Mouse (Mus musculus) MEL (cell line): ENCODE measurements around the gene Socs5. TPM values are rescaled to one million over a fixed set of nuclear protein-coding genes. Genes with fewer than 3 reads are reported as not detected.

ENCODE experiments used
- DNase-seq: peaks from one replicate; pipeline ENCODE4 v3.0.0; 2011; ENCODE audit warnings: low read depth, low spot score
- H3K27ac ChIP-seq: 2 replicates; pipeline ENCODE4 v1.5.1; 2012; ENCODE audit warnings: low read depth, mild to moderate bottlenecking, control low read depth, low read length, moderate library complexity; ENCODE audit not compliant: control insufficient read depth
- H3K27me3 ChIP-seq, 2 experiments: fragments of 150-350 bp in 1 of 2; sonication (generic) in 1 of 2; 2 replicates each; pipeline ENCODE4 v1.6.1; 2012; ENCODE audit warnings: low read length in 2 of 2, mild to moderate bottlenecking in 2 of 2, improper control_type of control experiment in 1 of 2, moderate library complexity in 1 of 2; ENCODE audit not compliant: insufficient read depth in 2 of 2, control insufficient read depth in 1 of 2
- H3K36me3 ChIP-seq, 2 experiments: 2 replicates each; pipeline ENCODE4 v1.6.1; 2012 to 2014; ENCODE audit warnings: low read length in 2 of 2, improper control_type of control experiment in 1 of 2, inconsistent platforms in 1 of 2, mild to moderate bottlenecking in 1 of 2; ENCODE audit not compliant: insufficient read depth in 2 of 2, control insufficient read depth in 1 of 2
- H3K4me1 ChIP-seq, 2 experiments: fragments of 150-350 bp in 1 of 2; sonication (generic) in 1 of 2; 2 replicates each; pipeline ENCODE4 v1.6.1; 2012; ENCODE audit warnings: low read length in 2 of 2, improper control_type of control experiment in 1 of 2, mild to moderate bottlenecking in 1 of 2; ENCODE audit not compliant: insufficient read depth in 2 of 2, control insufficient read depth in 1 of 2
- H3K4me3 ChIP-seq, 2 experiments: fragments of 150-350 bp in 1 of 2; sonication (generic) in 1 of 2; 2 replicates each; pipeline ENCODE4 v1.5.1; 2012; ENCODE audit warnings: low read depth in 2 of 2, low read length in 2 of 2, mild to moderate bottlenecking in 2 of 2, moderate library complexity in 2 of 2, control low read depth in 1 of 2, improper control_type of control experiment in 1 of 2; ENCODE audit not compliant: control insufficient read depth in 1 of 2, insufficient read depth in 1 of 2
- H3K79me2 ChIP-seq: 2 replicates; pipeline ENCODE4 v1.6.1; 2012; ENCODE audit warnings: mild to moderate bottlenecking, low read length, moderate library complexity; ENCODE audit not compliant: control insufficient read depth, poor library complexity, insufficient read depth
- H3K9ac ChIP-seq: 2 replicates; pipeline ENCODE4 v1.6.1; 2012; ENCODE audit warnings: low read depth, mild to moderate bottlenecking, control low read depth, low read length, moderate library complexity; ENCODE audit not compliant: control insufficient read depth, poor library complexity, severe bottlenecking
- H3K9me3 ChIP-seq: fragments of 150-350 bp; sonication (generic); replicated peaks from 2 replicates; pipeline ENCODE4 v1.6.1; 2012; ENCODE audit warnings: mild to moderate bottlenecking, low read length, improper control_type of control experiment, moderate library complexity; ENCODE audit not compliant: insufficient read depth
- BHLHE40 ChIP-seq: IDR thresholded peaks from 2 replicates; pipeline ENCODE4 v1.6.1; 2012; ENCODE audit warnings: low read depth, mild to moderate bottlenecking, inconsistent platforms, low read length, improper control_type of control experiment, borderline replicate concordance
- CHD1 ChIP-seq: IDR thresholded peaks from 2 replicates; pipeline ENCODE4 v1.6.1; 2012; ENCODE audit warnings: low read depth, mild to moderate bottlenecking, inconsistent platforms, low read length, improper control_type of control experiment
- CTCF ChIP-seq, 3 experiments: IDR thresholded peaks in 2 of 3; conservative IDR thresholded peaks in 1 of 3; 2 replicates each; pipeline ENCODE4 v1.5.1; 2011 to 2012; ENCODE audit warnings: low read length in 3 of 3, low read depth in 2 of 3, mild to moderate bottlenecking in 2 of 3, improper control_type of control experiment in 1 of 3, inconsistent platforms in 1 of 3, mixed read lengths in 1 of 3, moderate library complexity in 1 of 3; ENCODE audit not compliant: control insufficient read depth in 1 of 3, insufficient read depth in 1 of 3, poor library complexity in 1 of 3, severe bottlenecking in 1 of 3
- ETS1 ChIP-seq: IDR thresholded peaks from 2 replicates; pipeline ENCODE4 v1.6.1; 2012; ENCODE audit warnings: low read depth, mild to moderate bottlenecking, inconsistent platforms, low read length, improper control_type of control experiment, moderate library complexity
- HCFC1 ChIP-seq: IDR thresholded peaks from 2 replicates; pipeline ENCODE4 v1.6.1; 2012; ENCODE audit warnings: low read depth, mild to moderate bottlenecking, inconsistent platforms, low read length, improper control_type of control experiment, moderate library complexity
- KAT2A ChIP-seq: conservative IDR thresholded peaks from 2 replicates; pipeline ENCODE4 v1.6.1; 2012; ENCODE audit warnings: low read depth, low read length, improper control_type of control experiment, inconsistent platforms
- MAFK ChIP-seq: IDR thresholded peaks from 2 replicates; pipeline ENCODE4 v1.6.1; 2011; ENCODE audit warnings: low read depth, mild to moderate bottlenecking, low read length, improper control_type of control experiment, borderline replicate concordance
- MAZ ChIP-seq: IDR thresholded peaks from 2 replicates; pipeline ENCODE4 v1.6.1; 2012; ENCODE audit warnings: low read depth, mild to moderate bottlenecking, inconsistent platforms, low read length, improper control_type of control experiment
- MYB ChIP-seq: IDR thresholded peaks from 2 replicates; pipeline ENCODE4 v1.6.1; 2011; ENCODE audit warnings: mild to moderate bottlenecking, low read depth, low read length, improper control_type of control experiment
- POLR2A ChIP-seq, 2 experiments: IDR thresholded peaks; 2 replicates each; pipeline ENCODE4 v1.6.1; 2011 to 2012; ENCODE audit warnings: low read length in 2 of 2, mild to moderate bottlenecking in 2 of 2, control low read depth in 1 of 2, improper control_type of control experiment in 1 of 2, low read depth in 1 of 2, moderate library complexity in 1 of 2; ENCODE audit not compliant: control insufficient read depth in 1 of 2, insufficient read depth in 1 of 2, poor library complexity in 1 of 2
- POLR2AphosphoS2 ChIP-seq: IDR thresholded peaks from 2 replicates; pipeline ENCODE4 v1.6.1; 2011; ENCODE audit warnings: low read length, improper control_type of control experiment
- POLR2AphosphoS5 ChIP-seq: IDR thresholded peaks from 2 replicates; pipeline ENCODE4 v1.6.1; 2012; ENCODE audit warnings: low read depth, borderline replicate concordance, mild to moderate bottlenecking, inconsistent platforms, low read length, moderate library complexity, mixed read lengths
- RCOR1 ChIP-seq: IDR thresholded peaks from 2 replicates; pipeline ENCODE4 v1.6.1; 2012; ENCODE audit warnings: low read depth, mild to moderate bottlenecking, inconsistent platforms, low read length, improper control_type of control experiment
- SIN3A ChIP-seq: IDR thresholded peaks from 2 replicates; pipeline ENCODE4 v1.6.1; 2012; ENCODE audit warnings: low read length, improper control_type of control experiment, inconsistent platforms
- TAL1 ChIP-seq: IDR thresholded peaks from 2 replicates; pipeline ENCODE4 v1.6.1; 2012; ENCODE audit warnings: mild to moderate bottlenecking, inconsistent platforms, low read length, moderate library complexity, mixed read lengths
- ZKSCAN1 ChIP-seq: IDR thresholded peaks from 2 replicates; pipeline ENCODE4 v1.6.1; 2012; ENCODE audit warnings: low read depth, mild to moderate bottlenecking, inconsistent platforms, low read length, improper control_type of control experiment, moderate library complexity
- ZMIZ1 ChIP-seq: IDR thresholded peaks from 2 replicates; pipeline ENCODE4 v1.6.1; 2012; ENCODE audit warnings: low read depth, mild to moderate bottlenecking, inconsistent platforms, low read length, improper control_type of control experiment, moderate library complexity
- ZNF384 ChIP-seq: IDR thresholded peaks from 2 replicates; pipeline ENCODE4 v1.6.1; 2012; ENCODE audit warnings: low read depth, mild to moderate bottlenecking, inconsistent platforms, low read length, improper control_type of control experiment
- polyA plus RNA-seq, 2 experiments: library from polyadenylated mRNA; stranded (reverse) in 1 of 2; unstranded in 1 of 2; fragments of >175 nt in 1 of 2; fragments of >200 nt in 1 of 2; gene quantifications; 2 replicates each; pipeline versions ENCODE4 v1.2.1 to v1.2.4; 2012; ENCODE audit warnings: low replicate concordance in 2 of 2, low read depth in 1 of 2; ENCODE audit not compliant: insufficient read length in 2 of 2, insufficient read depth in 1 of 2, missing spikeins in 1 of 2
- total RNA-seq: library from RNA; depleted of rRNA; stranded (reverse); fragments of 300-350 nt; gene quantifications from 2 replicates; pipeline ENCODE4 v1.2.3, GENCODE M21; 2012

Gene Socs5
- total and polyA plus RNA-seq, 3 experiments: 6.4 to 9.7 TPM; not detected in 1

DNA sequence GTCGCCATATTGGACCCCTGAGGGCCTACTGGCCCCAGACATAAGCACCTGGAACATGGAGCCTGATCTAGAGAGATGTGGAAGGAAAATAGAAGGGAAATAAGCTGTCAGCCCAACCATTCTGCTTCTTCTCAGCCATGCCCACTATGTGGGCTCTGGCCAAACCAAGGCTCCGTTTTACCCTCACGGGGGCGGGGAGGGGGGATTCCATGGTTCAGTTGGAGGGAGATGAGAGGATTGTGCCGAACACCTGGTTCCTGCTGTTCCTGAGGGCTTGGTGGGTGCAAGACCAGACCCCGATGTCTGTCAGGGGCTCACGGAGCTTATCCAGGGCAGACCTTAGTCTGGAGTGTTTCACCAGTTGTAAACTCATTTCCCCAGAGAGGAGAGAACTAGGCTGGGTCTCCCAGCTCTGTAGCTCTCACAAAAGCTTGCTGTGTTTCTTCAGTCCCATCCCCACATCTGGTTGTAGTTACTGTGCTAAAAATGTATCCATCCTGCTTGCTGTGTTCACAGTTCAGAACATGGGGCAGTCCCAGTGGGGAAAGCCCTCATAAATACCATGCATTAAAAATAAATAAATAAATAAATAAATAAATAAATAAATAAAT is 56.9 kb downstream of the Socs5 start:
- Histone ChIP-seq H3K4me3 (no peak overlapping the region), H3K27ac (no peak overlapping the region), H3K9ac (no peak overlapping the region), H3K27me3 (peaks cover 0 to 6% of the 10 kb centered on the region in 2 experiments), H3K4me1 (no peaks in the 10 kb centered on the region), H3K79me2 (no peaks in the 10 kb centered on the region), H3K9me3 (no peaks in the 10 kb centered on the region), H3K36me3 (no peaks in the 10 kb centered on the region)
- TF ChIP-seq MYB (no peak), MAZ (no peak)
- no peak for DNase-seq

DNA sequence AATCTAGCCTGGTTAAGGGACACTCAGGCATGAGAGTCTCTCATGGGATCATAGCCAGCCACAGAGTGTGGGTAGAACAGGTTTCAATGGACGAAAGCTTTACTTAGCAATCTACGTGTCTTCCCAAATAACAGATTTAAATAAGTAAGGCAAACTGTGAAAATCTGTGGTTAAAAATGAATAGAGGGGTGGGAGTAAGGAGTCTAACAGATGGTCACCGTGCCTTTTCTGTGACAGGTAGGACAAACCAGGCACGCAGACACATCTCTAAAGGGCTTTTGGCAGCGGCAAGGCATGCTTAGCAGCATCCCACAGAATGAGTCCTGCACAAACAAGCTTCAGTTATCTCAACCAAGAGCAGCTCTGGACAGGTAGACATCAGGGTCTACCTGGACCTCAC is 59.9 kb downstream of the Socs5 start:
- no peaks in the 10 kb centered on the region for H3K4me1 ChIP-seq
- no peak overlapping the region for H3K9ac ChIP-seq
- H3K27ac ChIP-seq: no peak overlapping the region
- TF ChIP-seq ZNF384: no peak
- TF ChIP-seq BHLHE40: no peak
- TF ChIP-seq KAT2A: no peak
- TF ChIP-seq RCOR1: no peak
- no peak for TF ChIP-seq CTCF (IDR thresholded peaks at IDR 0.05 in 2 of 3, conservative IDR thresholded peaks at IDR 0.05 in 1 of 3; ENCODE audit: control insufficient read depth in 1 of 3, insufficient read depth in 1 of 3, low read depth in 2 of 3, low read length in 3 of 3, poor library complexity in 1 of 3, severe bottlenecking in 1 of 3)
- TF ChIP-seq POLR2AphosphoS5: no peak
- TF ChIP-seq MAFK: no peak
- no peak for TF ChIP-seq POLR2A (IDR thresholded peaks at IDR 0.05; ENCODE audit: control insufficient read depth in 1 of 2, insufficient read depth in 1 of 2, low read depth in 1 of 2, low read length in 2 of 2, poor library complexity in 1 of 2)
- TF ChIP-seq ZKSCAN1: no peak
- TF ChIP-seq CHD1: no peak
- no peak for TF ChIP-seq HCFC1
- no peak for TF ChIP-seq ZMIZ1
- TF ChIP-seq TAL1: no peak
- TF ChIP-seq SIN3A: no peak
- no peak for TF ChIP-seq ETS1
- TF ChIP-seq POLR2AphosphoS2: no peak
- no peak for DNase-seq
- no peak overlapping the region for H3K4me3 ChIP-seq
- H3K27me3 ChIP-seq: peaks cover 0 to 6% of the 10 kb centered on the region in 2 experiments; a peak in 2 of 4 replicates
- H3K79me2 ChIP-seq: no peaks in the 10 kb centered on the region
- no peaks in the 10 kb centered on the region for H3K9me3 ChIP-seq
- H3K36me3 ChIP-seq: no peaks in the 10 kb centered on the region; a peak in 1 of 4 replicates
